Mouse (Mus musculus) neural tube, embryonic 11.5 days (tissue): ENCODE data around the gene Phyhipl. TPM values are rescaled to one million over a fixed set of nuclear protein-coding genes. Genes with fewer than 3 reads are reported as not detected.

ENCODE experiments used
- ATAC-seq: fragments of 200-750 bp; cut with Nextera tagmentation; 2 replicates; pipeline ENCODE4 v1.8.0; 2017; ENCODE audit warnings: moderate number of reproducible peaks, mild to moderate bottlenecking, moderate TSS enrichment, moderate library complexity; ENCODE audit not compliant: insufficient read depth, low FRiP score, low TSS enrichment
- DNase-seq: peaks from one replicate; pipeline ENCODE4 v3.0.0-alpha.2; 2015; ENCODE audit warnings: low spot score
- H3K27ac ChIP-seq: fragments of 300-500 bp; sonication (generic); 2 replicates; pipeline ENCODE4 v1.5.1; 2014; ENCODE audit warnings: low read depth, mild to moderate bottlenecking, low read length
- H3K27me3 ChIP-seq: fragments of 300-500 bp; sonication (generic); 2 replicates; pipeline ENCODE4 v1.6.1; 2014; ENCODE audit warnings: mild to moderate bottlenecking, low read length, mixed read lengths; ENCODE audit not compliant: control insufficient read depth, insufficient read depth
- H3K36me3 ChIP-seq: fragments of 300-500 bp; sonication (generic); 2 replicates; pipeline ENCODE4 v1.6.1; 2014; ENCODE audit warnings: mild to moderate bottlenecking, low read length, moderate library complexity, mixed read lengths; ENCODE audit not compliant: control insufficient read depth, insufficient read depth
- H3K4me1 ChIP-seq: fragments of 300-500 bp; sonication (generic); 2 replicates; pipeline ENCODE4 v1.6.1; 2014; ENCODE audit warnings: low read length, mixed read lengths; ENCODE audit not compliant: control insufficient read depth, insufficient read depth
- H3K4me2 ChIP-seq: fragments of 300-500 bp; sonication (generic); 2 replicates; pipeline ENCODE4 v1.6.1; 2014; ENCODE audit warnings: low read depth, mild to moderate bottlenecking, moderate library complexity
- H3K4me3 ChIP-seq: fragments of 300-500 bp; sonication (generic); 2 replicates; pipeline ENCODE4 v1.5.1; 2014; ENCODE audit warnings: low read depth, low read length
- H3K9ac ChIP-seq: fragments of 300-500 bp; sonication (generic); 2 replicates; pipeline ENCODE4 v1.6.1; 2014; ENCODE audit warnings: mild to moderate bottlenecking, low read length
- H3K9me3 ChIP-seq: fragments of 300-500 bp; sonication (generic); 2 replicates; pipeline ENCODE4 v1.6.1; 2016; ENCODE audit warnings: low read length; ENCODE audit not compliant: control insufficient read depth
- WGBS: fragments of 180-500 bp; shearing (Covaris S2); extraction: QIAGEN DNeasy Blood & Tissue Kit; methylation state at CpG from one replicate; pipeline ENCODE4 v1.1.7; 2014; 5-methylcytosine and 5-hydroxymethylcytosine counted together
- polyA plus RNA-seq: library from polyadenylated mRNA; unstranded; fragments of >200 nt; fragmentation: Nextera tagmentation; extraction: Ambion mirVana; gene quantifications from 2 replicates; pipeline ENCODE4 v1.2.1, GENCODE M21; 2014

Phyhipl gene
- polyA plus RNA-seq, 1 experiment from 2014 or later: 166 TPM

- ATAC-seq: peak; percentile 78
- H3K27ac ChIP-seq: peak overlapping the region; percentile 51; the same call in 1 of the 2 replicates
- H3K9ac ChIP-seq: 0 out of 2 replicates have a peak overlapping the region, but pooled peaks have one; percentile 20
- DNase-seq: peak; percentile 53
- H3K9me3 ChIP-seq: no peaks in the 10 kb centered on the region
- no peaks in the 10 kb centered on the region for H3K4me1 ChIP-seq
- H3K4me2 ChIP-seq: no peak overlapping the region
- H3K4me3 ChIP-seq: no peak overlapping the region
- H3K27me3 ChIP-seq: no peaks in the 10 kb centered on the region
- WGBS: 9% methylated on average over 3 of the region's 3 CpGs
- H3K36me3 ChIP-seq: no peaks in the 10 kb centered on the region
Measured at GRCm38 (mm10) chr10:70686505-70686904, 30.7 kb upstream of the Phyhipl start.

- Histone ChIP-seq H3K36me3 (no peaks in the 10 kb centered on the region), H3K27ac (no peak overlapping the region), H3K9ac (no peak overlapping the region), H3K27me3 (no peaks in the 10 kb centered on the region), H3K4me3 (no peak overlapping the region), H3K9me3 (no peaks in the 10 kb centered on the region), H3K4me2 (no peak overlapping the region), H3K4me1 (no peaks in the 10 kb centered on the region)
- DNase-seq: no peak
- ATAC-seq: no peak
- WGBS: 90% methylated on average over 4 of the region's 4 CpGs
Measured at GRCm38 (mm10) chr10:70683508-70683907, 27.7 kb upstream of the Phyhipl start.

- Histone ChIP-seq H3K4me2 (no peak overlapping the region), H3K9me3 (no peaks in the 10 kb centered on the region), H3K27ac (no peak overlapping the region), H3K27me3 (no peaks in the 10 kb centered on the region), H3K4me1 (no peaks in the 10 kb centered on the region), H3K4me3 (no peak overlapping the region), H3K36me3 (no peaks in the 10 kb centered on the region), H3K9ac (no peak overlapping the region)
- DNase-seq (no peak), ATAC-seq (no peak)
- 91% methylated on average over 1 of the region's 1 CpGs for WGBS
Measured at GRCm38 (mm10) chr10:70677946-70678345, 22.2 kb upstream of the Phyhipl start.

GRCm38 (mm10) chr10:70656272-70656671 is 507 bp upstream of the Phyhipl start:
- H3K27ac ChIP-seq: 0 out of 2 replicates have a peak overlapping the region, but pooled peaks have one; percentile 11
- WGBS: 40% methylated on average over 6 of the region's 6 CpGs
- H3K4me3 ChIP-seq: no peak overlapping the region
- no peaks in the 10 kb centered on the region for H3K9me3 ChIP-seq
- no peak overlapping the region for H3K9ac ChIP-seq
- H3K4me1 ChIP-seq: peaks cover 15% of the 10 kb centered on the region
- H3K27me3 ChIP-seq: no peaks in the 10 kb centered on the region
- ATAC-seq: no peak
- H3K4me2 ChIP-seq: no peak overlapping the region
- no peak for DNase-seq
- H3K36me3 ChIP-seq: no peaks in the 10 kb centered on the region

- Histone ChIP-seq H3K9ac (no peak overlapping the region), H3K27ac (no peak overlapping the region), H3K4me3 (no peak overlapping the region), H3K36me3 (no peaks in the 10 kb centered on the region), H3K4me1 (peaks cover 15% of the 10 kb centered on the region), H3K4me2 (no peak overlapping the region), H3K27me3 (no peaks in the 10 kb centered on the region), H3K9me3 (no peaks in the 10 kb centered on the region)
- DNase-seq (no peak), ATAC-seq (no peak)
- WGBS: 73% methylated on average over 4 of the region's 4 CpGs
Measured at GRCm38 (mm10) chr10:70654655-70655054, 1.1 kb downstream of the Phyhipl start.

- Histone ChIP-seq H3K36me3 (no peaks in the 10 kb centered on the region), H3K4me1 (peaks cover 15% of the 10 kb centered on the region), H3K9me3 (no peaks in the 10 kb centered on the region), H3K4me2 (no peak overlapping the region), H3K27me3 (no peaks in the 10 kb centered on the region), H3K9ac (no peak overlapping the region), H3K27ac (no peak overlapping the region), H3K4me3 (no peak overlapping the region)
- WGBS: 75% methylated on average over 3 of the region's 3 CpGs
- ATAC-seq (no peak), DNase-seq (no peak)
Measured at GRCm38 (mm10) chr10:70654139-70654538, 1.6 kb downstream of the Phyhipl start.

GRCm38 (mm10) chr10:70651769-70652648 is 3.8 kb downstream of the Phyhipl start:
- Histone ChIP-seq H3K27me3 (no peaks in the 10 kb centered on the region), H3K4me2 (peak overlapping the region; percentile 17; the same call in 1 of the 2 replicates), H3K4me1 (peaks cover 15% of the 10 kb centered on the region), H3K9ac (no peak overlapping the region), H3K9me3 (no peaks in the 10 kb centered on the region), H3K36me3 (no peaks in the 10 kb centered on the region), H3K27ac (no peak overlapping the region), H3K4me3 (no peak overlapping the region)
- DNase-seq: peak; percentile 54
- WGBS: 45% methylated on average over 16 of the region's 16 CpGs
- ATAC-seq: peak; percentile 85

GRCm38 (mm10) chr10:70648831-70649230 is 6.9 kb downstream of the Phyhipl start:
- H3K4me2 ChIP-seq: no peak overlapping the region
- no peaks in the 10 kb centered on the region for H3K9me3 ChIP-seq
- ATAC-seq: no peak
- H3K4me1 ChIP-seq: peaks cover 4% of the 10 kb centered on the region; the same call in 1 of the 2 replicates
- no peaks in the 10 kb centered on the region for H3K27me3 ChIP-seq
- no peak overlapping the region for H3K4me3 ChIP-seq
- WGBS: 78% methylated on average over 5 of the region's 5 CpGs
- H3K36me3 ChIP-seq: no peaks in the 10 kb centered on the region
- H3K9ac ChIP-seq: no peak overlapping the region
- H3K27ac ChIP-seq: no peak overlapping the region
- DNase-seq: no peak

- Histone ChIP-seq H3K4me2 (no peak overlapping the region), H3K27me3 (no peaks in the 10 kb centered on the region), H3K9me3 (no peaks in the 10 kb centered on the region), H3K9ac (no peak overlapping the region), H3K27ac (no peak overlapping the region), H3K36me3 (no peaks in the 10 kb centered on the region), H3K4me3 (no peak overlapping the region), H3K4me1 (peaks cover 14% of the 10 kb centered on the region; the same call in 1 of the 2 replicates)
- WGBS: 72% methylated on average over 9 of the region's 9 CpGs
- no peak for DNase-seq
- no peak for ATAC-seq
Measured at GRCm38 (mm10) chr10:70643131-70643530, 12.6 kb downstream of the Phyhipl start.
